Mouse (Mus musculus) hindbrain, postnatal 0 days (tissue): Measurements from ENCODE around the gene Dhx16. TPM values are rescaled to one million over a fixed set of nuclear protein-coding genes. Genes with fewer than 3 reads are reported as not detected.

Experiments used
- ATAC-seq: fragments of 200-750 bp; cut with Nextera tagmentation; 2 replicates; pipeline ENCODE4 v1.8.0; 2017; ENCODE audit warnings: mild to moderate bottlenecking, moderate TSS enrichment, moderate library complexity
- DNase-seq: peaks from one replicate; pipeline ENCODE4 v3.0.0-alpha.2; 2015; ENCODE audit warnings: low spot score
- H3K27ac ChIP-seq: fragments of 300-500 bp; sonication (generic); 2 replicates; pipeline ENCODE4 v1.5.1; 2014; ENCODE audit warnings: mild to moderate bottlenecking
- H3K27me3 ChIP-seq: fragments of 300-500 bp; sonication (generic); 2 replicates; pipeline ENCODE4 v1.6.1; 2014; ENCODE audit warnings: low read length, mixed read lengths; ENCODE audit not compliant: insufficient read depth
- H3K36me3 ChIP-seq: fragments of 300-500 bp; sonication (generic); 2 replicates; pipeline ENCODE4 v1.6.1; 2014; ENCODE audit warnings: low read length, mixed read lengths; ENCODE audit not compliant: insufficient read depth
- H3K4me1 ChIP-seq: fragments of 300-500 bp; sonication (generic); 2 replicates; pipeline ENCODE4 v1.6.1; 2014; ENCODE audit warnings: antibody characterized with exemption, low read length, mixed read lengths; ENCODE audit not compliant: insufficient read depth
- H3K4me2 ChIP-seq: fragments of 300-500 bp; sonication (generic); 2 replicates; pipeline ENCODE4 v1.6.1; 2014; ENCODE audit warnings: low read depth, mild to moderate bottlenecking, low read length, moderate library complexity, mixed read lengths
- H3K4me3 ChIP-seq: fragments of 300-500 bp; sonication (generic); 2 replicates; pipeline ENCODE4 v1.5.1; 2014; ENCODE audit warnings: low read length
- H3K9ac ChIP-seq: fragments of 300-500 bp; sonication (generic); replicated peaks from 2 replicates; pipeline ENCODE4 v1.6.1; 2014; ENCODE audit warnings: mild to moderate bottlenecking, low read length, moderate library complexity, mixed read lengths
- H3K9me3 ChIP-seq: fragments of 300-500 bp; sonication (generic); 2 replicates; pipeline ENCODE4 v1.6.1; 2016; ENCODE audit warnings: low read length, mixed read lengths
- CTCF ChIP-seq: IDR thresholded peaks from 2 replicates; pipeline ENCODE4 v1.5.1; 2016; ENCODE audit warnings: antibody characterized with exemption, control low read depth, low read depth
- WGBS: fragments of 180-500 bp; shearing (Covaris S2); extraction: QIAGEN DNeasy Blood & Tissue Kit; methylation state at CpG from one replicate; pipeline ENCODE4 v1.1.7; 2014; 5-methylcytosine and 5-hydroxymethylcytosine counted together
- polyA plus RNA-seq: library from polyadenylated mRNA; unstranded; fragments of >200 nt; fragmentation: Nextera tagmentation; extraction: Ambion mirVana; gene quantifications from 2 replicates; pipeline ENCODE4 v1.2.1, GENCODE M21; 2015
- total RNA-seq: library from RNA; depleted of rRNA; stranded (reverse); fragments of >200 nt; gene quantifications from 2 replicates; pipeline ENCODE4 v1.2.3, GENCODE M21; 2014

Dhx16 gene
- total and polyA plus RNA-seq, 2 experiments from 2014 or later = 23.1 to 33.2 TPM

DNA sequence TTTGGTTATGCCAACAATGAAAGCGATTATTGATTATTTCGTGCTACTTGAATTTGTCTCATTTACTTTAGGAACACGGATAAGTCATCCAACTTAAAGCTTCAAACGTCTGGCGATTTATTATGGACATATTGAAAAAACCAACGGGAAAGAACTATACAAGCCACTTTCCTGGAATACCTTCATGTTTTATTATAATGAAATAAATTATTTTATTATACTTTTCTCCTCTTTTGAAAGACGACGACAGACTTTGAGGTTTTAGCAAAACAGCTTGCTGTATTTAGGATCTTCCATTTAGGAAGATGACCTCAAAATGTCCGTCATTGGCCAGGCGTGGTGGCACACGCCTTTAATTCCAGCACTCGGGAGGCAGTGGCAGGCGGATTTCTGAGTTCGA is 39.1 kb upstream of the Dhx16 start:
- Histone ChIP-seq H3K9me3 (no peaks in the 10 kb centered on the region), H3K4me1 (0 out of 2 replicates have a peak, but pooled peaks cover 5% of the 10 kb centered on the region), H3K36me3 (peaks cover 12% of the 10 kb centered on the region), H3K27me3 (no peaks in the 10 kb centered on the region), H3K4me3 (peak overlapping the region; percentile 65), H3K9ac (peak overlapping the region; percentile 35; the same call in 1 of the 2 replicates), H3K27ac (peak overlapping the region; percentile 58; the same call in 1 of the 2 replicates), H3K4me2 (peak overlapping the region; percentile 49)
- DNase-seq (no peak), ATAC-seq (no peak)
- 52% methylated on average over 14 of the region's 14 CpGs for whole genome bisulfite sequencing
- no peak for TF ChIP-seq CTCF

DNA sequence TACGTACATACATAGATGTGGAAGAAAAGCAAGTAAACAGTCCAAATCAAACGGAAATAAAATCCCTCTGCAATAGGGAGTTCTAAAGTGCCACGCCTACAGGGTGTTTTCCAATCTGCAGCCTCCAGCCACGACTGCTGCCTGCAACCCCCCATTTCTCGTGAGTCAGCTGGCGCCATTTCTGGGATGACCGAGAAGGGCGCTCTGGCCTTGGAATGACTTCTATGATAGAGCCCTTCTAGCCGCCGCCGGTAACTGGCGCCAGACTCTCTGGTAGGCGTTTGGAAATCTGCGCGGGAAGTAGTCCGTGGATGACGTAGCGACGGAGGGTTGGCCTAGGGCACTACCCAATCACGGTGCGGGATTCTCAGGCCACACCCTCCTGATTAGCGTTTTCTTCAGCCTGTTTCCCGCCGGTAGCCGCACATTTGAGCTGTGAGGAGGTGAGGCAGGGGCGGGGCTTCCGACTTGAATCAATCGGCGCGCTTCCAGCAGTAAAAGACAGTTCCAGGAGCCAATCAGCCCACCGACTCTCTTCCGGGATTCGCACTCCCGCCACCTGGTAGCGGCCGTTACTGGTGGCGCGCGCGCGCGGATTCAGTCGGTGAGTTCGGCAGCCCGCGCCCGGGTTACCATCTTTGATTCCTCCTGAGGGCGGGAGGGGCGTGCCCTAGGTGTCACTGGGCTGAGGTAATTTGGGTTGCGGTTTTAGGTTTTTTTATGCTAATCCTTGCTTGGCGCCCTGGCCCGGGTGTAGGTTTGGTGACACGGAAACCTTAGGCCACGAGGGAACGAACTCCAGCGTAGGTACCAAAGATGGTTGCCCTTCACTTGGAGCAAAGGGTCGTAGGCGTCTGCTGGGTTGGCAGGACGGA is 38.3 kb upstream of the Dhx16 start, which contains the start of gene Mdc1:
TSS of gene Mdc1 (plus strand) at position 440 of the 875 bp plus-strand sequence.
- H3K4me3 ChIP-seq = peak within 1 kb of the TSS; percentile 65
- H3K27me3 ChIP-seq = no peaks in the 10 kb centered on the region
- H3K4me2 ChIP-seq = peak within 1 kb of the TSS; percentile 74
- DNase-seq (peak; percentile 100), ATAC-seq (peak; percentile 95)
- peaks cover 15% of the 10 kb centered on the region; the same call in 1 of the 2 replicates for H3K36me3 ChIP-seq
- H3K9me3 ChIP-seq = no peaks in the 10 kb centered on the region
- peak; percentile 63 for TF ChIP-seq CTCF
- WGBS = under 1% methylated on average over 59 of the region's 59 CpGs
- peak within 1 kb of the TSS; percentile 77 for H3K27ac ChIP-seq
- H3K9ac ChIP-seq = peak within 1 kb of the TSS; percentile 51
- H3K4me1 ChIP-seq = no peaks in the 10 kb centered on the region

DNA sequence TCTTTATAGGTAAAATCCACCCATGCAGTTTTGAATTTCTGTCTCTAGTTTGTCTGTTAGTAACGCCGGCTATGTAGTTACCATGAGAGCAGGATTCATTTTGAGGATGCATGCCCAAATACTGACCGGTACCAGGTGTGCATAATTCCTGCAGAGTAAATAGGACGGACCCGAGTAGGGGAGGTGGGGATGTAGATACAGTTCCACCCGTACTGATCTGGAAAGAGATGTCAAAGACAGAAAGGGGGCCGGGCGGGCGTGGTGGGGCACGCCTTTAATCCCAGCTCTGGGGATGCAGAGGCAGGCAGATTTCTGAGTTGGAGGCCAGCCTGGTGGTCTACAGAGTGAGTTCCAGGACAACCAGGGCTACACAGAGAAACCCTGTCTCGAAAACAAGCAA is 37.6 kb upstream of the Dhx16 start:
- Histone ChIP-seq H3K4me2 (peak overlapping the region; percentile 74), H3K36me3 (peaks cover 15% of the 10 kb centered on the region; the same call in 1 of the 2 replicates), H3K4me1 (no peaks in the 10 kb centered on the region), H3K27me3 (no peaks in the 10 kb centered on the region), H3K27ac (peak overlapping the region; percentile 77), H3K9me3 (no peaks in the 10 kb centered on the region), H3K9ac (peak overlapping the region; percentile 51), H3K4me3 (peak overlapping the region; percentile 65)
- DNase-seq = no peak
- no peak for TF ChIP-seq CTCF
- ATAC-seq = no peak
- 16% methylated on average over 11 of the region's 11 CpGs for WGBS

DNA sequence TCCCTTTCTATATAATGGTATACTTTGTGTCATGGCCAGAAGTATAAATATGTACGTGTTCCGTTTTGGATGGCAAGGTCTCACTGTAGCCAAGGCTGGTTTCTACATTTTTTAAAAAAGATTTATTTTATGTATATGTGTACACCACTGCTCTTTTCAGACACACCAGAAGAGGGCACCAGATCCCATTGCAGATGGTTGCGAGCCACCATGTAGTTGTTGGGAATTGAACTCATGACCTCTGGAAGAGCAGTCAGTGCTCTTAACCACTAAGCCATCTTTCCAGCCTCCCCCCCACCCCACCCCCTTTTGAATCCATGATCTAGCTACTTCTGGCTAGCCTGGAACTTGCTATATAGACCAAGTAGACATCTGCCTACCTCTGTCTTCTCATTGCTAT is 36.1 kb upstream of the Dhx16 start:
- ATAC-seq (no peak), DNase-seq (no peak)
- H3K36me3 ChIP-seq = peaks cover 24% of the 10 kb centered on the region
- no peaks in the 10 kb centered on the region for H3K9me3 ChIP-seq
- no peaks in the 10 kb centered on the region for H3K4me1 ChIP-seq
- no peak overlapping the region for H3K4me2 ChIP-seq
- WGBS = 94% methylated on average over 3 of the region's 3 CpGs
- H3K27ac ChIP-seq = no peak overlapping the region
- H3K9ac ChIP-seq = no peak overlapping the region
- TF ChIP-seq CTCF = peak; percentile 26
- H3K27me3 ChIP-seq = no peaks in the 10 kb centered on the region
- H3K4me3 ChIP-seq = no peak overlapping the region

DNA sequence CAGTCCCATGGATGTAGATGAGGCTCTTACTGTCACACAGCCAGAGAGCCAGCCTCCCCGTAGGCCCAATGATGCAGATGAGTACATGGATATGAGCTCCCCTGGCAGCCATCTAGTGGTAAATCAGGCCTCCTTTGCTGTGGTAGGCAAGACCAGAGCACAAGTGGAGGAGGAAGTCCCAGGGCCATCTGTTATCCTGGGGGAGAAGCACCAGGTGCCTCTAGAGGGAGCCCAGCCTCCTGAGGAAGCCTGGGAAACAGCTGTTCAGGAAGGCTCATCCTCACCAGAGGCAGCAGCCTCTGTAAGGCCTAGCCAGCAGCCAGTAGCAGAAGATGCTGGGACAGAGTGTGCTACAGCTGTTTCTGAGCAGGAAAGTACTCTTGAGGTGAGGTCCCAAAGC is 31.5 kb upstream of the Dhx16 start:
- peak; percentile 8; the same call in 1 of the 2 replicates for TF ChIP-seq CTCF
- no peak overlapping the region for H3K27ac ChIP-seq
- H3K4me3 ChIP-seq = no peak overlapping the region
- ATAC-seq = no peak; the same call in 1 of the 2 replicates
- peaks cover 63% of the 10 kb centered on the region for H3K36me3 ChIP-seq
- H3K4me1 ChIP-seq = no peaks in the 10 kb centered on the region
- WGBS = 79% methylated on average over 1 of the region's 1 CpGs
- H3K27me3 ChIP-seq = no peaks in the 10 kb centered on the region
- DNase-seq = no peak
- no peak overlapping the region for H3K4me2 ChIP-seq
- no peaks in the 10 kb centered on the region for H3K9me3 ChIP-seq
- no peak overlapping the region for H3K9ac ChIP-seq

DNA sequence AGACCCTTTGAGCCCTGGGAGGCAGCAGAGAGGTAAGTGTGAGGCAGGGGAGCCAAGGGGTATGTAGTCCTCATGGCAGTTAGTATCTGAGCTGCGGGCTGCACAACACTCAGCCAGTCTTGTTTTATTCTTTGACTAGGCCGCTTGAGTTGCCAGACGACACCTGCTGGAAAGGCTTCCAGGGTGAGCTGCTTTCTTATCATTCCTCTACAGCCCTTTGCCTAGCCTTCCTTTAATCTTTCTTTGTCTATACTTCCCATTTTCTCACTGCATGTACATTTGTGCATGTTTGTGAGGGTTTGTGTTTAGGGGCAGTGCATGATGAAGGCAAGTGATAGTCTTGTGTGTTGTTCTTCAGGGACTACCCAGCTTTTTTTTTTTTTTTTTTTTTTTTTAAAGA is 28.6 kb upstream of the Dhx16 start:
- no peak overlapping the region for H3K9ac ChIP-seq
- TF ChIP-seq CTCF = no peak
- H3K4me3 ChIP-seq = no peak overlapping the region
- H3K4me1 ChIP-seq = no peaks in the 10 kb centered on the region
- H3K4me2 ChIP-seq = no peak overlapping the region
- H3K27ac ChIP-seq = no peak overlapping the region
- 84% methylated on average over 3 of the region's 3 CpGs for WGBS
- no peaks in the 10 kb centered on the region for H3K9me3 ChIP-seq
- no peaks in the 10 kb centered on the region for H3K27me3 ChIP-seq
- ATAC-seq (no peak), DNase-seq (no peak)
- peaks cover 65% of the 10 kb centered on the region for H3K36me3 ChIP-seq
